Mouse (Mus musculus) C2C12 (cell line): ENCODE data around the gene Sec14l2.

Source experiments
- CEBPB ChIP-seq: IDR thresholded peaks from one replicate; pipeline ENCODE4 v1.6.1; 2011; ENCODE audit warnings: low read depth, mild to moderate bottlenecking, control low read depth, moderate library complexity
- CTCF ChIP-seq: IDR thresholded peaks from one replicate; pipeline ENCODE4 v1.5.1; 2011; ENCODE audit not compliant: control insufficient read depth, insufficient read depth, insufficient read length
- FOSL1 ChIP-seq: IDR thresholded peaks from one replicate; pipeline ENCODE4 v1.8.0; 2011; ENCODE audit warnings: mild to moderate bottlenecking, low read length; ENCODE audit not compliant: poor library complexity, insufficient read depth, severe bottlenecking
- MAX ChIP-seq: IDR thresholded peaks from one replicate; pipeline ENCODE4 v1.6.1; 2011; ENCODE audit warnings: mild to moderate bottlenecking, control low read depth
- MYOD1 ChIP-seq: IDR thresholded peaks from one replicate; pipeline ENCODE4 v1.6.1; 2011; ENCODE audit warnings: low read depth; ENCODE audit not compliant: control insufficient read depth, insufficient read length
- MYOG ChIP-seq: IDR thresholded peaks from one replicate; pipeline ENCODE4 v1.6.1; 2011; ENCODE audit not compliant: control insufficient read depth, insufficient read length; ENCODE audit errors: extremely low read depth
- USF1 ChIP-seq: IDR thresholded peaks from one replicate; pipeline ENCODE4 v1.6.1; 2011; ENCODE audit warnings: low read depth, mild to moderate bottlenecking, control low read depth, moderate library complexity

DNA sequence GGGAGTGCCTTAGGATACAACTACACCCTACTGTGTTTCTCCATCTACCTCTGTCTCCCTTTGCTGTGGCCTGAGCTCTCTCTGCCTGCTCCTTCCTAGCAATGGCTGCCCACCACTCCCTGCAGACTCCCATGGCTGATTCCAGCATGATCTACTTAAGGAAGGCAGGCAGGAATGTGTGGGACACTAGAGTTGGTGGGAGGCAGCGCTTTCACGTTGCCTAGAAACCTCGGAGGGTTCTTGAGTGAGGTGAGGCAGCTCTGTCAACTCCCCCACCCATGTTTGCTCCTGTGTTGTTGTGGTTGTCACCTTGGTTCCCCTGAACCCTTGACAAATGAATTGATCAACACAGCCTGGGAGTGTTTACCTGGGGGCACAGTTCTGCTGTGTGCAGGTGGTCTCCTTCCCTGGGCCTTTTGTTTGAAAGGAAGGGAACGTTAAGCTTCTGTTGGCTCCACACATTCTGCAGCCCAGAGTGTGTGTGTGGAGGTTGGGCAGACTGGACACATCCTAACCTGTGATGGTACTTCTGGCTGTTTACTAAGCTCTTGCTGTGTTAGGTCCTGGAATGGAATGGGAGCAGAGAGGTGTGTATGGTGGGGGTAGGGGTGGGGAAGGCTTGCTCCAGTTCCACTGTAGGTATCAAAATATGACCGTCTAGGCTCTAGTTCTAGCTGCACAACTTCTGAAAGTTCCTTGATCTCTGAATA, 62.2 kb downstream of the Sec14l2 start:
- TF ChIP-seq CTCF (no peak), MYOD1 (no peak), MAX (no peak), USF1 (no peak), FOSL1 (no peak), MYOG (no peak), CEBPB (no peak)
